Mouse (Mus musculus): ENCODE results near the gene Fanci.

DNA sequence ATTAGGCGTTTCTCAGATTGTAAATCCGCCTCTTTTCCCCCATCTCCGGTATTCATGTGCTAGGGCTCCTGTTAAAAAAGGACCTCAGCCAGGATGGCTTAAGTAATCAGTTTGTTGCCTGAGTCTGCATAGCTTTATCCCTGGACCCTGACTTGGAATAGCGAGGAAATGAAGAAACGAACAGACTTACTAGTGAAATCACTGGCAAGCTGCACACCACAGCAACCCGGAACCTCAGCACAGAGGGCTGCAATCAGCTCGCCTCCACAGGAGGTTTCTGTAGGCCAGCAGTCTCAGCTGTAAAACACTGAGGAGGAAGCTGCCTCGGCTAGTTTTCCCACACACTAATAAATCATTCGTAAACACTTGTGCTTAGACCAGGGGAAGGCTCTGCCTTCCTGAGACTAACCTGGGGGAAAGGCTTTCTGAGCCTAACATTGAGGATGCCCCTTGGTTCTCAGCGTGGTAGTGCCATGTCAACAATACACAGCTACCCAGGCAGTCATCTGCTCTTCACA lies 5.8 kb downstream of the Fanci start:
- TF ChIP-seq CTCF (IDR thresholded peaks at IDR 0.05; ENCODE audit: control insufficient read depth, insufficient read depth, insufficient replicate concordance, low read depth, low read length): no peak
- TF ChIP-seq POLR2A (IDR thresholded peaks at IDR 0.05; ENCODE audit: control insufficient read depth, low read depth, low read length): no peak
